Mouse (Mus musculus) megakaryocyte, embryonic 14.5 days (primary cell): ENCODE measurements at regions not wholly inside any gene's neighbourhood (a gene's known extent, or its start where the extent isn't known, plus 50 kb on each side); places are given as distances from the start of the nearest gene placed in this dataset.

ENCODE experiments used
- FLI1 ChIP-seq: IDR thresholded peaks from 2 replicates; pipeline ENCODE4 v1.6.1; 2012; ENCODE audit warnings: low read length, inconsistent platforms, mixed read lengths
- GATA1 ChIP-seq: IDR thresholded peaks from 3 replicates; pipeline ENCODE4 v1.6.1; 2012; ENCODE audit warnings: mixed read lengths, low read length, inconsistent platforms, borderline replicate concordance

DNA sequence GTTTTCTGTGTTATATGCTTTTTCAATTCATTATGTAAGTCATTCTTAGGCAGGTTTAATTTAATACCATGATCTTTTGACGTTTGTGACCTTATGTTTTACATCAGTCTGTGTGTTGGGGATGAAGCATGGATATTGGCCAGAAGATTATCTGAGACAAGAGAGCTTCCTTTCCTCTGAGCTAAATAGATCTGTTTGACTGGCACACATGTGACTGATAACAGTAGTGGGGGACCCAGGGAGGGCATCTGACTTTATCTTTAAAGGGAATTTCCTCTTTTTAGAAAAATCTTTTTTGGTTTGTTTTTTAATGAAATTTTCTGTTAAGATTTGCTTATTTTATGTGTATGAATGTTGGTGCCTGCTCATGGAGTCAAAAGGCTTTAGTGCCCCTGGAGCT lies 107.7 kb downstream of the Gm9733 start:
- TF ChIP-seq GATA1 (no peak), FLI1 (no peak)
